Mouse (Mus musculus) T-helper 1 cell (primary cell): ENCODE results near the gene Stip1.
"Not testable (repeated sequence)": the region's sequence is repeated elsewhere in the genome, so short reads cannot be mapped to it uniquely, and the experiment has no call there.

Experiments used
- in situ Hi-C: fragments of 300-600 bp; cut with MboI, MseI; formaldehyde crosslinking; loops from one replicate; pipeline ENCODE4 v1.15.1; 2025; ENCODE audit warnings: high pct_unique_total_duplicates

Stip1 gene

GRCm38 (mm10) chr19:7018546-7018945, 21.2 kb downstream of the Stip1 start:
- in situ Hi-C loops: loop anchor here (5.0 kb wide), 1 partner anchor 41 kb away; the partner anchor contains the start of gene Plcb3

GRCm38 (mm10) chr19:7017541-7018457, 22.0 kb downstream of the Stip1 start:
- in situ Hi-C loops: loop anchor here (5.0 kb wide), 1 partner anchor 40 kb away; the partner anchor contains the start of gene Plcb3

DNA sequence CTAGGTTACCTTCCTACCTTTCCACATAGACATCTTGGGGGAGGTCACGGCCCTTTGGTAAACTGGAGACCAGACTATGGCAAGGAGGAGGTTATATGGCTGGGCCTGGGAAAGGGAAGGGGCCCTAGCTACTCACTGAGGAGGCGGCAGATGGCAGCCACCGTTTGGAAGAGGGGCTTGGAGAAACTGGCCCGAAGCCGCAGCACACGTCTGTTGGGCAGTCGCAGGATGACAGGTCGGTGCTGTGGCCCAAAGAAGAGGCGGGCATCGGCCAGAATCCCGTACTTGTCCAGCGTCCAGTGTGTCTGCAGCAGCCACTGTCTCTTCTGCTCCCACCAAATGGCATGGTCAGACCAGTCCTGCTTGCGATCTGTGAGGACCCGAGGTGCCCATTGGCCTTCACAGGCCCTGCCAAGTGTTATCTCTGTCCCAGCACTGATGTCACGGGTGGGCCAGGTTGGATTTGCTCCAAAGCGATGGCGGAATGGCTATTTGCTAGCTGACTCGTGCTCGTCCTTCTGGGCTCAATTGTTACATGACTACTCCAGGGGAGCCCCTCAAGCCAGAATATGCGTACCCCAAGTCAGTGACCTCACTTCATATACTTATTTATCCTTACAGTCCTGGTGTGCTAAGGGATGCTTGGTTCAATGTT, 25.2 kb downstream of the Stip1 start:
- in situ Hi-C loops: loop anchor here (5.0 kb wide), 1 partner anchor 37 kb away; the partner anchor contains the start of gene Plcb3

- in situ Hi-C loops: no loop called here
Observed at GRCm38 (mm10) chr19:7013984-7014383, 25.8 kb downstream of the Stip1 start.

- in situ Hi-C loops: no loop called here
Observed at GRCm38 (mm10) chr19:7012426-7012825, 27.3 kb downstream of the Stip1 start.

DNA sequence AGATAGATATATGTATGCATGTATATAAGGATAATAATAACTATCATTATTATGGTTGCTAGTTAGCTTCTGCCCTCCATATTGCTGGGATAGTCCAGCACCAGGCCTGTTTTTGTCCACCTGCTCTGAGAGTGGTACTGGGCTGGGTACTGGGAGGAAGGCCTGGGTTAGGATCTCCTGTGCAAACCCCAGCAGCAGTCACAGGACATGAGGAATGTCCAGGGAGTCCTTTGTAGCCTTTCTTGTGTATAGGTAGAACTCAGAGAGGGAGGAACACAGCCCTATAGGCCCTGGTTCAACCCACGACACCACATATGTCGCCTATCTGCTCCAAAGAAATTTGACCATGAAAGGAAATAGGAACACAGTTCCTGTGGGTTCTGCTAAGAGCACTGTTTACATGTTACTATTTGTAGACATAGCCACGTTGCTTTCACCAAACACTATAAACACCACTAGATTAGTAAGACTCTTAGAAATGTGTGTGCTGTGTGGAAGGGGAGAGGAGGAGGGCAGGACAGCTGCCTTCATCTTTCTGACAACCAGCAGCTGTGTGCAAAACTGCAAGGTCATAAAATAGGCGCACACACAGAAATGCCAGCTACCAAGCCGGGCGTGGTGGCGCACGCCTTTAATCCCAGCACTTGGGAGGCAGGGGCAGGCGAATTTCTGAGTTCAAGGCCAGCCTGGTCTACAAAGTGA, 32.7 kb downstream of the Stip1 start:
- in situ Hi-C loops: loop anchor here (10.0 kb wide), 1 partner anchor 352 kb away; no protein-coding TSS in a partner anchor

DNA sequence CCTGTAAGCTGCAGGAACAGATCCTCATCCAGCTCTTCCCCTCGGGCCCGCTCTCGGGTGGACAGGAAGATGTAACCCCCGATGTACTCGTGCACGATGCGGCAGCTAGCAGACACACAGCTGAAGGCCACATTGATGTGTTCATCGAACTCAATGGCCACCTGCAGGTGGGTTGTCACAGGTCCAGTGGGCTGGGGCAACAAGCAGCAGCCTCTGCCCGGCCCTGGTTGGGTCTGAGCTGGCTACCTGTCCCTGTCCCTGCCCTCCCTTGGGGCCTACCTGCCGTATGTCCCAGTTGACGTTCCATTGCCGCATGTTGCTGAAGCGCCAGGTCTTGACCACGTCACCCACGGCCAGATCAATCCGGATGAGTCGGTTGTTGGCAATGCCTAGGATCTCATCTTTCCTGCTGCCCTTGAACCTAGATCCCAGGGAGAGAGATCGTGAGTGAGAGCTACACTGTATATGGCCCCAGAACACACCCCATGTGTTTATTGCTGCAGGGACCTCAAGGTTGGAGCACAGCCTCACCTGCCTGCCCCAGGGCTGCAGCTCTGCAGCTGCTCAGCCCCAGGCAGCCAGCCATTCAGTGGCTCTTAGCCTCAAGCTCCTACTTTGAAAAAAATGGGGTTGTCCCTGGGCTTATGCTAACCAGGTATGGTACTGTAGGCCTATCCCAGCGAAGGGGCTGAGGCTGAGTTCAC, 40.3 kb downstream of the Stip1 start:
- in situ Hi-C loops: loop anchor here (10.0 kb wide), 1 partner anchor 345 kb away; no protein-coding TSS in a partner anchor

GRCm38 (mm10) chr19:6997721-6998290, 42.0 kb downstream of the Stip1 start:
- in situ Hi-C loops: no loop called here

GRCm38 (mm10) chr19:6996006-6996405, 43.8 kb downstream of the Stip1 start, which contains the start of the genes Nudt22 and Trpt1:
Nudt22 (minus strand) TSS chr19:6996117.
Trpt1 (plus strand) TSS chr19:6996131.
- in situ Hi-C loops: no loop called here

DNA sequence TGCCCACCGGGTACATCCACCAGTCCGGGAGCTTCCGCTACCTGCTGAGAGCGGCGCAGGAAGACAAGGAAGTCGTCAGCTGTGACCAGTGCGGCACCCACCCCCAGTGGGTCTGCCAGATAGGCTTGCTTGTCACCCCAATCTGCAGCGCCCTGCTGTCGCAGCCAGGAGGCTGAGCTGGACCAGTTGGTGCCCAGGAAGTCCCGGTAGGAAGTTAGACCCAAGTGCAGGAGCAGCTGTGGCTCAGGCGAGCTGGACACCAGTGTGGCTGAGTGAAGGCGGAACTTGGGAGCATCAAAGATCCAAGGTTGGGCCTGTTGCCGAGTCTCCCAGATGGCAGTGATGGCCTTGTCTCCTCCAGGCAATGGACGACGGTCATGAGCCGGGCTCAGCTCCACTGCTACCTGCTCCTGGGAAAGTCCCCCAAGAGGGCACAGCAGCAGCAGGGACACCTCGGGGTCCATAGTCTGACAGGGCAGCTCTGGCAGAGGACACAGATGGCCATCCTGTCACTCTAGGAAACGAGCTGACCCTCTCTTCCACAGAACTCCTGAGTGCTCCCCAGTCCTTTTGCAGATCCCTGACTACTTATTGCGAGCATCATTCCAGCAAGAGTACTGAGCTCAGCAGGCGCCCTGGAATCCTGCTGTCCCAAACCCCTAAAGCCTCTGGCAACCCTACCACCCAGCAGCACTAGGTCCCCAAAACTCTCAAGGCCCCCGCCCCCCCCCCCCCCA, 44.3 kb downstream of the Stip1 start:
- in situ Hi-C loops: no loop called here

DNA sequence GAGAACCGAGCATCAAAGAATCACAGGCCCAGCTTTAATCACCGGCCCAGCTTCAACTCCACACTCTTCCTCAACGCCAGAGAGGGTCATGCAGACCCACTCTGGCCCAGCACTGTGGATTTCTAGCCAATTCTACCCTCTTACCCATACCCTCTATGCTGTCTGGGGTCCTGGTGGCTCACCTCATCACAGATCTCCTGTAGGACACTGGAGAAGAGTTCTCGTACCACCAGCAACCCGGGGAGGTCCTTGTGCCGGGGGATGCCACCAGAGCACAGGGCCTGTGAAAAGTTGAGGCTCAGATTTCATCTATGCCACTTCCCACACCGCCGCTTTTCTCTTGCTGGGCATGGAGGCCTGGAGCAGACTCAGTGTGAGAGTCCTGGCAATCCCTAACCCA, 45.3 kb downstream of the Stip1 start:
- in situ Hi-C loops: no loop called here

DNA sequence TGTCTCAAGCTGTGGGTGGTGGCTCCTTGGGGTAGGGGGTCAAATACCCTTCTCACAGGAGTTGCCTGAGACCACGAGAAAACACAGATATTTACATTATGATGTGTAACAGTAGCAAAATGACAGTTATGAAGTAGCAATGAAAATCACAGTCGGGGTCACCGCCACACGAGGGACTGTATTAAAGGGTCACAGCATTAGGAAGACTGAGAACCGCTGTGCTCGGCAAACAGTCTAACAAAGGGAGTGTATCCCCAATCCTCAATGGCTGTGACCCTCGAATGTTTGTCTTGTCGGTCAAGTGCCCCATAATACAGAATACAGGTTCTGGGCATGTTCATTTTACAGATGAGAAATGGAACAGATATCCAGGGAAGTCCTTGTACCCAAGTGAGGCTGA, 45.8 kb downstream of the Stip1 start:
- in situ Hi-C loops: no loop called here

DNA sequence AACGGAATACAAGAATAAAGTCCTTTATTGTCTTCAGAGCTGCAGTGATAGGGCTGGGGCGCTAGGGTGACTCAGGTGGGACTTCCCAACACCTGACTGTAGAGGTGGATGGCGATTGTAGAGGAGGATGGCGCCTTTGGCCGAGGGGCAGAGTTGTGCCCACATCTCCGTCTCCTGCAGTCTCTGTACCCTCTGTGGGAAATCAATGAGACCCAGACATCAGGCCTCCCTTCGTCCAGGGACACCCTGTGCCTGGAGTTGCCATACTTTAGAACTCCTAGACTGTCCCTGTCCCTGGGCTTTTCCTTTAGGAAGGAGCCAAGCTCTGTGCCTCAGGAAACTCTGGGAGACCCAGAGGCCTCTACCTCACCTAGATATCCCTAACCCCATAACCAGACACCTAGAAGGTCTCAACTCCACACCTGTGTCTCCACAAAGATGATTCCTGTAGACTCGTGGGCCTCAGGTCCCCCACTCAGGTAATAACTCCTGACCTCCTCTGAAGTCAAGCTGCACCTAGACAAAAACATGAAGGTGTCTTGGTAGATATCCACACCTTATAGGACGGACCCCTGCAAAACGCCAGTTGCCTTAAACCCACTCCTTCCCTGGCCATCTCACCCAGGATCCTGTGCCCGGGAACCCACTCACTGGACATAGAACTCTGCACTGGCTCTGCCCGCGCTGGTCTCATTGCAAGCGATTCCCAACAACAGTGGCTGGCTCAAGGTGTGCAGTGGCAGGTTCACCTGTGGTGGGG, 46.6 kb downstream of the Stip1 start:
- in situ Hi-C loops: no loop called here

DNA sequence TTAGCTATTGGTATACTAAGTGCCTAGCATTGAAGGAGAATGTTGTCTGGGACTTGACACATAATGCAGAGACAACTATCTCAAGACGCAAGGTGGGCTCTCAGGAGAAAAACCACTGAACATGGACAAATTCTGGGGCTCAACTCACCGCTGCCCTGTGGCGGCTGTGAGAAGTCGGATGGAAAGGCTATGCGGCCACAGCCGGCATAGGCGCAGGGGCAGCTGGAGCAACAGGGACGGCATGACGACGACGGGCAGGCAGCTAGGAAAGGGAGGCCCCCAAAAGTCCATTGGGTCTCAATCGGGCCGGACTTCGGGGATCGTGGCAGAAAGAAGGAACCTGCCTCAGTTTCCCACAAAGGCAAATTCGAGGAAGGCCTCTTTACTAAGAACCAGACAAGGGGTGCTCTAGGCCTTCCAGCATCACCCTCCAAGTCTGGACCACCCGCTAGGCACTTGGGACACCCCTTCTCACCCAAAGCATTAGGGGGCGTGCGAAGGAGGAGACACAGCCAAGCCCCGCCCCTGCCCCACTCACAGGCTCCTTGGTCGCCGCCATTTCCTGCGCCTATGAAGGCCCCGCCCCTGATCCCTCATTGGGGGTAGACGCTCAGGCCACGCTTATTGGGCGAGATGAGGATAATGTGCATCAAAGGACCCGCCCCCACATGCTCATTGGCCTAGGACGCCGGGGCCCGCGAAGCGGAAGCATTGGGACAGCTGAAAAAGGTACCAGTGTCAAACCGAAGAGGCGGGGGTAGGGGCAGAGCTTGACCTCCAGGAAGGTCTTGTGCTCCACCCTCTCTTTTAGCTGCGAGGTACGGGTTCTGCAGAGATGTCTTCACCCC, 47.5 kb downstream of the Stip1 start, which contains the start of gene Dnajc4:
Gene Dnajc4 (minus strand): TSS at position 562 of the 848 bp plus-strand sequence.
- in situ Hi-C loops: no loop called here

GRCm38 (mm10) chr19:6991166-6991565, 48.6 kb downstream of the Stip1 start:
- in situ Hi-C loops: not testable (repeated sequence)

- in situ Hi-C loops: no loop called here
Observed at GRCm38 (mm10) chr19:6990712-6991111, 49.1 kb downstream of the Stip1 start.

DNA sequence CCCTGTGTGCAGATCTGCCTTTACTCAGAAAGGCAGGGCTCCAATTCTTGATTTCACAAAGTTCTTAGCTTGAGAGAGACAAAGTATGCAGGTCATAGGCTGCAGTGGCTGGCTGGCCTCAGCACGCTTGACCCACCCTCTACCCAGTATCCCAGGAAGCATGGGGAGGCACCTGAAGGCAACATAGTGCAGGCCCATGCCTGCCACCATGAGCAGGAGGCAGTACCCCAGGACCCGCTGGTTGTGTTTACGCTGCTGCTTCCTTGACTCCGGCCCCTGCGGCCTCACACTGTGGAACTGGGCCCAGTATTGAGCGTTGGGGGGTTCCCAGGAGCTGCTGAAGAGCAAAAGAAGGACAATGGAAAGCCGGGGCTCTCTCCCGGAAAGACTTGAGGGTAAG, 50.5 kb downstream of the Stip1 start:
- in situ Hi-C loops: no loop called here

DNA sequence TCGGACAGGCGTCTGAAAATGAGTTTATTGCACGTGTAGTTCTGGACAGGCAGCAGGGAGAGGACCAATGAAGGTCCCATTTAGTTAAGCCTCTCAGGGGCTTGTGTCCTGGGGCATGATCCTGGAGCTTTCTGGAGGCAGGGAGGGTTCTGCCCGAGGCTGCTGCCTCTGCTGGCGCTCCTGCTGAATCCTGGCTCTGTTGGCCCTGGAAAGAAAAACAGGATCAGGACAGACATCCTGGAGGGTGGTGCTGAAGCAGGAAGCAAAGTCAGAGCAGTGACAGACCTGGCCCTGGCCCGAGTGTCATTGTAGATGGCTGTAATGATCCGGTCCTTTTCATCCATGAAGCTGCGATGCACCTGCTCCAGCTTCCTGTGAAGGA, 51.9 kb downstream of the Stip1 start:
- in situ Hi-C loops: no loop called here
